Mouse (Mus musculus): ENCODE measurements around the gene Gm49373.
"Not testable (repeated sequence)": the region's sequence is repeated elsewhere in the genome, so short reads cannot be mapped to it uniquely, and the experiment has no call there.

Gene Gm49373

DNA sequence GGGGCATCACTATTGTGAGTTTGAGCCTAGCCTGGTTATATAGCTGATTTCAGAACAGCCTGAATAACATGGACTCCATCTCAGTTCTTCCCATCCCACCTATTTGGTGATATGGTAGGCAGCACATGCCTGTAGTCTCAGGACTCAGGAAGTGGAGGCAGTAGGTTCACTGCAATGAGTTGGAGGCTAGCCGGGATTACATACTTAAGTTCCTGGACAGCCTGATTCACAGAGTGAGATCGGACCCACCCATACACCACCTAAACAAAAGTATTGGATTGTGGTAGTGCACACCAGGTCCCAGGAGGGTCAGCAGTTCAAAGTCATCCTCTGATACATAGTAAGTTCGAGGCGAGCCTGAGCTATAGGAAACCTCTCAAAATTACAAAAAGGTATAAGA lies 255 bp downstream of the Gm49373 start:
- DNase-seq (ENCODE audit: low read depth, low spot score): no peak

DNA sequence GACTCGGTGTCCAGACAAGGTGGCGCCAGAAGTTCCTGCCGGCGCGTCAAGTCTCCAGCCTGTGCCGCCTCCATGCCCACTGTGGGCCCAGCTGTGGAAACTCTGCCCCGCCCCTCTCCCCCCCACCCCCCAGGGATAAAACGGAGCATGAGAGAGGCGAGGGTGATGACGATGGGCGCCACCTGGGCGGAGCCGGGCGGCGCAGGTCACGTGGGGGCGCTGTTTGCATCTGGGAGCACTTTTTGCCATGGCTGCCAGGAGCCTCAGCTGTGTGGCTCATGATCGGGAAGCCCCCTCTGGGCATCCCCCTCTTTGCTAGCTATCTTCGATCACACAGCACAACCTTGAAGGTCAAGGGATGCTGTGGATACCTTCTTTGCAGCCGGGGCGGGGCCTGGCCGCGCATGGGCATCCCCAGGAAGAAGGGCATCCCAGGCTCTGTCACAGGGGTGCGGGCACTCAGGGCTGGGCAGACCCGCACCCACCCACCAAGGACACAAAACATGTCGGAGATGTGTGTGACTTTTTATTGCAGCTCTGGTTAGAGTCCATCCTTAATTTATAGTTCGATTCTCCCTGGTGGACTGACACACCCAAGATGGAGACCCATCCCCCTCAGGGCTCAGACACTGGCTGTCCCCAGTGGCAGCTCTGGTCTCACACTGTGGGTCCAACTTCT lies 5.8 kb downstream of the Gm49373 start, which contains the start of gene Zglp1:
TSS of gene Zglp1 (minus strand) at position 88 of the 679 bp plus-strand sequence.
- no peak for DNase-seq (ENCODE audit: low read depth, low spot score)

DNA sequence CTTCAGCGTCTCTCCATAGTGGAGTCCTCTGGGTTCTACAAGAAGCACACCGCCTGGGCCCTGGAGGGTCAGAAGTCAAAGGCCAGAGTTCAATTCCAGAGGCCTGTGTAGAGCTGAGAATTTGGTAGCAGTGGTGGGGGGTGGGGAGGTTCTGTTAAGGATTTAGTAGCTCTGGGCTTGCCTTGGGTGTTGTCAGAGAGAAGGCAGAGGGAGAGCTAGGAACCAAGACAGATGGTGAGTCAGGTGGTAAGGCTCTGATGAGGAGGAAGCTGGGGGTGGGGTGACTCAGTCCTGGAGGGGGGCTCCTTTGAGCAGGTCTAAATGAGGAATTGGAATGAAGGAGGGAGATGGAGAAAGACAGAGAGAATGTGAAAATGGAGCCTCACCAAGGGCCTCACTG lies 10.0 kb downstream of the Gm49373 start:
- no peak for DNase-seq (ENCODE audit: low read depth, low spot score)

DNA sequence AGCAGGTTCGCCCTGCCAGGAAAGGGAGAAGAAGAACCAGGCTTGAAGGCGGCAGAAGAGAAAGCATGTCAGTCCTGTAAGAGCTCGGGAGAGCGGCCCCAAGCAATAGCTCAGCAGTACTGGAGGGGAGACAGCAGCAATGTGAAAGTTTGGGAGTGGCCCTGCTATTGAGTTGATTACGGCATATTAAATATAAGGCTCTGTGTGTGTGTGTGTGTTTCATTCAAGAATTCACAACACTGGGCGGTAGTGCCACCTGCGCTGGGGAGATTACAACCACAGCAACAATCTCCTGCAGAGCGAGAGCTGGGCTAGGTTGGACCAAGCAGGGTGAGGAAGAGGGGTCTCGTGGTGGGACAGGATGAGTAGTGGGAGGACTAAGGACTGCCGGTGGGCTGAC lies 21.3 kb downstream of the Gm49373 start:
- DNase-seq (ENCODE audit: low read depth, low spot score): no peak

DNA sequence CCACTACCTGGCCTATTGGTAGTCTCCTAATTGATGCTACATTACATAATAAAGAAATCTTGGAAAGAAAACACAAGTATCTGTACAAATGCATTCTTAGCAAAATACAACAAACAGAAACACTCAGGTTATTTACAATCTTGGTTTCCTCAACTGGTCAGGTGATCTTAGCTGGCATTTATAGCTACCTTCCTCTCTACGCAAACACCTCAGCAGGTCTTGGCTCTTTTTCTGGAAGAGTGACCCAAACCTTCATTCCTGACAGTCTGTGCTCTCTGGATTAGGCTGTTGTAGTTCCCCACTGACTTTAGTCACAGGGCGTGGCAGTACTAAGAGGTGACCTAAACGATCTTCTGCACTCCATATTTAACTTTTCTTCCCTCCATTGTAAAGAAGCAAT lies 27.7 kb downstream of the Gm49373 start:
- DNase-seq (ENCODE audit: low read depth, low spot score): no peak

DNA sequence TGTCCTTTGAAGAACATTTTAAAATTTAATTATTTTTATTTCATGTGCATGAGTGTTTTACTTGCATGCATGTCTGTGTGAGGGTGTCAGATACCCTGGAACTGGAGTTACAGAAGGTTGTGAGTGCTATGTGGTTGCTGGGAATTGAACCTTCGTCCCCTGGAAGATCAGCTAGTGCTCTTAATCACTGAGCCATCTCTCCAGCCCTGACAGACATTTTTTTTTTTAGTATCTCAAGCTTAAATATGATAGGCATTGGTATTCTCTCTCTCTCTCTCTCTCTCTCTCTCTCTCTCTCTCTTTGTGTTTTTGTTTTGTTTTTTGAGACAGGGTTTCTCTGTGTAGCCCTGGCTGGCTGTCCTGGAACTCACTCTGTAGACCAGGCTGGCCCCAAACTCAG lies 28.1 kb downstream of the Gm49373 start:
- not testable (repeated sequence) for DNase-seq (ENCODE audit: low read depth, low spot score)

DNA sequence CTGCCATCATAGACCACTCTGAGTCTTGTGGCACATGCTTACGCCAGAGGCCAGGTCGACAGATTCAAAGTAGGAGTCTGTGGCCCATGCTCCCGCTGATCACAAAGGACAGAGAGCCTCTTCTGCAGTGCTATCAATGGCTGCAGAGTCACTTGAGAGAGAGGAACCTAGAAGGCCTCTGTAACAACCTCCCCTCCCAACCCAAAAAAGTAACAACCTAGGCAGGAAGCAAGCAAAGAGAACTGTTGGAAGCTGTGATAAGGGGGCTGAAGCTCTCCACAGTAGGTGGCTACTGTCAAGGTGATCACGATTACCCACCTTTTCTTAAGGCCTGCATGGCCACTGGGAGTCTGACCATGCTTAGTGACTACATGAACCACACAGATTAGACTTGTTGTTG lies 29.3 kb downstream of the Gm49373 start:
- DNase-seq (ENCODE audit: low read depth, low spot score): no peak

DNA sequence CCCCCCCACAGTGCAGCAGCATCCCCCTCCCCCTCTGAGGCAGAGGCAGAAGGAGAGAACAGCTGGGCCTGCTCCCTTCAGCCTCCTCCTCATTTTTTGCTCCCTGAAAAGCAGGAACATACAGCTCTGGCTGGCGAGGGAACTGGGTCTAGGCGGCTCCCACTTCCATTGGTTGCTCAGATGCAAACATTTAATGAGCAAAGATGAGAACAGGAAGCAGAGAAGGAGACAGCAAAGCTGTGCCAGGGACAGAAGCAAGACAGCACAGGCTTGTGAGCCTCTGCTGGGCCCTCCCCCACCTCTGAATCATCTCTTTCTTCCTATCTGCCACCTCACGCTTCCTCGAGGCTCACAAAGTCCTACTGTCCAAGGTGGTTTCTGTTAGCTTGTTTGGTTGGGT lies 31.6 kb downstream of the Gm49373 start:
- no peak for DNase-seq (ENCODE audit: low read depth, low spot score)

DNA sequence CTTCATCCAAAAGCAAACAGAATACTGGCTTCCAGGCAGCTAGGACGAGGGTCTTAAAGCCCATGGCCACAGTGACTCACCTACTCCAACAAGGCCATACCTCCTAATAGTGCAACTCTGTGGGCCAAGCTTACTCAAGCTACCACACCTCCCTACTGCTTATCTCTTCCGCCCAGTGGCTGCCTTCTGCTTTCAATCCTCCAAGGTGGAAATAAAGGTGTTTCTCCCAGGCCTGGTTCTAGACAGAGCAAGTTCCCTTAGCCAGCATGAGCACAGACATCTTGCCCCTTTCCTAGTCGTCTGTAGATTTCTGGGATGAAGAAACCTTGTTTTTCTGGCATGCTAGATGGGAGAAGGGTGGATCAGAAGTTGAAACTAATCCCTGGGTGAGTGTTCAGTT lies 33.1 kb downstream of the Gm49373 start:
- no peak for DNase-seq (ENCODE audit: low read depth, low spot score)

DNA sequence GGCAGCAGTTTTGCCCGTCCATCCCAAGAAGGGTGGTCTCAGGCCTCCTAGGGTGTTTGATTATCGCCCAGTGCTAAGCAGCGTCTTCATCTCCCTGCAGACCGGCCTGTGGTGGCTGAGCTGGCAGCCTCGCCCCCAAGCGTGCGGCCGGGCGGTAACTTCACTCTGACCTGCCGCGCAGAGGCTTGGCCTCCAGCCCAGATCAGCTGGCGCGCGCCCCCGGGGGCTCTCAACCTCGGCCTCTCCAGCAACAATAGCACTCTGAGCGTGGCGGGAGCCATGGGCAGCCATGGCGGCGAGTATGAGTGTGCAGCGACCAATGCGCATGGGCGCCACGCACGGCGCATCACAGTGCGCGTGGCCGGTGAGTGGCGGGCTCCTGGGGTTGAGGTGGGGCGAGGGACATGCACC lies 35.4 kb downstream of the Gm49373 start:
- no peak for DNase-seq (ENCODE audit: low read depth, low spot score)

DNA sequence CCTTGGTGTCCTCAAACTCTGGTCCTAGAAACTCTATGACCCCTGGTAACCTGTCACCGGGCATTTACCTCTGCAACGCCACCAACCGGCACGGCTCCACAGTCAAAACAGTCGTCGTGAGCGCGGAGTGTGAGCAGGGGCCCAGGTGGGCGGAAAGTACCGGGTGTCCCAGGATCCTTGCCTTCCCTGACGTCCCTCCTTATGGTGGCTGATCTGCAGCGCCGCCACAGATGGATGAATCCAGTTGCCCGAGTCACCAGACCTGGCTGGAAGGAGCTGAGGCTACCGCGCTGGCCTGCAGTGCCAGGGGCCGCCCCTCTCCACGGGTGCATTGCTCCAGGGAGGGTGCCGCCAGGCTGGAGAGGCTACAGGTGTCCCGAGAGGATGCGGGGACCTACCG lies 36.2 kb downstream of the Gm49373 start:
- no peak for DNase-seq (ENCODE audit: low read depth, low spot score)

DNA sequence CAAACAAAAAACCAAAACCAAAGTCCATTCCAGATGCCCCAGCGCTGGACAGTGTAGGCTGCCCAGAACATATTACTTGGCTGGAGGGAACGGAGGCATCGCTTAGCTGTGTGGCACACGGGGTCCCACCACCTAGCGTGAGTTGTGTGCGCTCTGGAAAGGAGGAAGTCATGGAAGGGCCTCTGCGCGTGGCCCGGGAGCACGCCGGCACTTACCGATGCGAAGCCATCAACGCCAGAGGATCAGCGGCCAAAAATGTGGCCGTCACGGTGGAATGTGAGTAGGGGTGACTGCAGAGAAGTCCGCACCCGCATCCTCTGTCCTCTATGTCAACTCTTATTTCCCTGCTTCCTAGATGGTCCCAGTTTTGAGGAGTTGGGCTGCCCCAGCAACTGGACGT lies 36.7 kb downstream of the Gm49373 start:
- DNase-seq (ENCODE audit: low read depth, low spot score): no peak

DNA sequence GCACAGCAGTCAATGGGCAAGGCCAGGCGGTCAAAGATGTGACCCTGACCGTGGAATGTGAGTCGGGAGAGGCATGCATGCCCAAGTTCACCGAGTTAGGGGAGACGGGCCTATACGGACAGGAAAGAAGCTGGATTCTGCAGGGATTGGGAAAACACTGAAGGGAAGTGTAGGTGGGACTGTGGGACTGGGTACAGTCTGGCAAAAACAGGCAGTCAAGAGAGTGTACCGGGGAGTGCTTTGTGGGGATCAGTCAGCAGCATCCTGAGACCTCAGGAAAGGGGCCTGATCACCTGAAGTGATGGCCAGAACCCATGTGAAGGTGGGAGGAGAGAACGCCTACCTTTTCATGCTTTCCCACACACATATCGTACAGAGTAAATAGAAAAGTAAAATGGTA lies 37.3 kb downstream of the Gm49373 start:
- no peak for DNase-seq (ENCODE audit: low read depth, low spot score)

DNA sequence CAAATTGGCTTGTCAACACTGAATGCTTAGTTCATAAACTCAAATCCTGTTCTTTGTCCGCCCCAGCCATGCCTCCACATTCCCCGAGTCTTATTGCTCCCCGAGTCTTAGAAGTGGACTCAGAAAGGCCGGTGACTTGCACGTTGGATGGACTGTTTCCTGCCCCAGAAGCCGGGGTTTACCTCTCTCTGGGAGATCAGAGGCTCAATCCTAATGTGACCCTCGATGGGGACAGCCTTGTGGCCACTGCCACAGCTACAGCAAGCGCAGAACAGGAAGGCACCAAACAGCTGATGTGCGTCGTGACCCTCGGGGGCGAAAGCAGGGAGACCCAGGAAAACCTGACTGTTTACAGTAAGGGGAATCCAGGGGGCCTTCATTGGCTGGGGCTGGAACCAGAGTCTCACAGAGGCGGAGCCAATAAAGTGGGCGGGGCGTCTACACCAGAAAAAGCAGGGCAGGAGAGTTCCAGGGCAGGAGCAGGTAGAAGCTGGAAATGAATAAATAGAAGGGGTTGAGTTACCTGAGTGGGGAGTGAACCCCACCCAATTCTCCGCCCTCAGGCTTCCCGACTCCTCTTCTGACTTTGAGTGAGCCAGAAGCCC lies 38.3 kb downstream of the Gm49373 start:
- DNase-seq (ENCODE audit: low read depth, low spot score): no peak

DNA sequence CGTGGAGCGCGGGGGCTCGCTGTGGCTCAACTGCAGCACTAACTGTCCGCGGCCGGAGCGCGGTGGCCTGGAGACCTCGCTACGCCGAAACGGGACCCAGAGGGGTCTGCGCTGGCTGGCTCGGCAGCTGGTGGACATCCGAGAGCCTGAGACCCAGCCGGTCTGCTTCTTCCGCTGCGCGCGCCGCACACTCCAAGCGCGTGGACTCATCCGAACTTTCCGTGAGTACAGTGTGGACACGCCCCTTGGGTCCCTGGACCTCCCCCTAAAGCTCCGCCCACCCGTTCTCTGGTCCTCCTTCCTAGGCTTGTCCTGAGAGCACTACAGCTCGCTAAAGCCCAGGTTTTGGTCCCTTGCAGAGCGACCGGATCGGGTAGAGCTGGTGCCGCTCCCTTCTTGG lies 39.8 kb downstream of the Gm49373 start:
- peak; percentile 73 for DNase-seq (ENCODE audit: low read depth, low spot score)

DNA sequence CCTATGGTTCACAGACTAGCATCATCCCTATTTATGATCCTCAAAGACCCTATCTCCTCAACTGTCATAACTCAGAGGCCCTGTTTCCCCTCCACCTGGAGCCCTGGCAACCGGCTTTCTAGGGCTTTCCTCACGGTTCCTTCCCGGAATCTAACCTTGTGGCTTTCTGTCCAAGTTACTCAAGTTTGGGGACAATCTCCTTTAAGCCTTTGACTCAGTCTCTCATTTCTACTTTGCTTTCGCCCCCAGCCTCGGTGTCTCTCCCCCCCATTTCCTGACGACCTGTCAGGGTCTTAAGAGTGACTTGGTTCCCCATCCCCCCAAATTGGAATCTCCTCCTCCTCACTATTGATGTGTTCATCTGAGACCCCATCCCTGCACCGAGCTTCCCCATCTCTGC lies 40.4 kb downstream of the Gm49373 start:
- DNase-seq (ENCODE audit: low read depth, low spot score): no peak

DNA sequence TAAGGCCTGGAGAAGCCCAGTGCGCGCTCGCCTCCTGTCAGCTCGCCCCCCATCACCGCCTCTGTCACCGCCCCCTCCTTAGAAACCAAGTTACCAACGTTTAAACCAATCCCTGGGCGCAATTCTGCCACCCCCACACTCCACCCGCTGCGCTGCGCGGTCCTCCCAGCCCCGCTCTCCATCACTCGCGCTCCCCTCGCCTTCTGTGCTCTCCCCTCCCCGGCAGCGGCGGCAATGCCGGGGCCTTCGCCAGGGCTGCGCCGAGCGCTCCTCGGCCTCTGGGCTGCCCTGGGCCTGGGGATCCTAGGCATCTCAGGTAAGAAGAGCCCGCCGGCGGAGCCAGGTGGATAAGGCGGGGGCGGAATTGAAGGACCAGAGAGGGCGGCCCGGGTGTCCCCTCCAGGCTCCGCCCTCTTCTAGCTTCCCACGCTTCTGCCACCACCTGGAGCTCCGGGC lies 41.0 kb downstream of the Gm49373 start, which contains the start of gene Icam5:
TSS of gene Icam5 (plus strand) at position 178 of the 456 bp plus-strand sequence.
- DNase-seq (ENCODE audit: low read depth, low spot score): no peak

DNA sequence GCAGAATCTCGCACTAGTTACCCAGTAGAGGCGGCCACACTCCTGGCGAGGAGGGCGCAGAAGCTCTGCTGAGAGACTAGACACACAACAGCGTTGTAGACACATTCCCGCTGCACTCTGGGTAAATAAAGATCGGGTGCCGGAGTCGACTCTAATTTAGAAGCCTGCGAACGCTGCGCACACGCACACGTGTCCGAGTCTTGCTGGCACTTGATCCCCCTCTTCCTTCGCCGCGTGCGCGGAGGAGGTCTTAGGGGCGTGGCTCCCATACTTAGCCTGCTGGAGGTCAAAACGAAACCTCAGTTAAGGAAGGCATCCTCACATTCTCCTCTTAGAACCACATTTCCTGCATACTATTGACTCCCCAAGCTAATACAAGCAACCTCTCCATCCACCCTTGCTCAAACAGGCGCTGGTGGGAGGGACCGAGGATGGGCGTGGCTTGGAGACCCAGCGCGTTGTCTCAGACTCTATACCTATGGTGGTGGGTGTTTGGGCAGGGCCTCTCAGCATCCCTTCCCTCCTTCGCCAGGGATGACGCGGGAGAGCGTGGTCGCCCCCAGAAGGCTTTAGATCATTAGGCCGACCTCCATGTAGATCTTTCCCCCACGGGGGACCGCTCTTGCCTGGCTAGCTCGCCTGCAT lies 41.5 kb downstream of the Gm49373 start:
- DNase-seq (ENCODE audit: low read depth, low spot score): no peak

DNA sequence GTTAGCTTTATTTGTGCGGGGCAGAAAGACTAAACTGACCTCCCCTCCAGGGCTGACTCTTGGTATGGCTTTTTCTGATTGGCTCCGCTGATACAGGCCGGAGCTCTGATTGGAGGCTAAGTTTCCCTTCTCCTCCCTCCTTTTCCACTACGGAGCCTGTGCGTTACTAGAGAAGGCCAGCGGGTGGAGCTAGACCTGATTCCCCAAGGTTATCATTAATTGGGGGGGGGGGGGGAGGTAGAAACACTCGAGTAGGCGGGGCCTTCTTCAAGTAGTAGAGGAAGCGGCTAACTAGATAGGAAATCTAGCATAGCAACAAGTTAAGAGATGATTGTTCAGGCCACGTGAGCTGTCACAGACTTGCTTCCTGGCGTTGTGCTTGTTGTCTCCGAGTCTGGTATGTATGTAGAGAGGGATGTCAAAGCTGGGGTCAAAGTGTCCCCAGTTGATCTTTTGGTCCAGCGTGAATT lies 42.1 kb downstream of the Gm49373 start:
- peak; percentile 72 for DNase-seq (ENCODE audit: low read depth, low spot score)

DNA sequence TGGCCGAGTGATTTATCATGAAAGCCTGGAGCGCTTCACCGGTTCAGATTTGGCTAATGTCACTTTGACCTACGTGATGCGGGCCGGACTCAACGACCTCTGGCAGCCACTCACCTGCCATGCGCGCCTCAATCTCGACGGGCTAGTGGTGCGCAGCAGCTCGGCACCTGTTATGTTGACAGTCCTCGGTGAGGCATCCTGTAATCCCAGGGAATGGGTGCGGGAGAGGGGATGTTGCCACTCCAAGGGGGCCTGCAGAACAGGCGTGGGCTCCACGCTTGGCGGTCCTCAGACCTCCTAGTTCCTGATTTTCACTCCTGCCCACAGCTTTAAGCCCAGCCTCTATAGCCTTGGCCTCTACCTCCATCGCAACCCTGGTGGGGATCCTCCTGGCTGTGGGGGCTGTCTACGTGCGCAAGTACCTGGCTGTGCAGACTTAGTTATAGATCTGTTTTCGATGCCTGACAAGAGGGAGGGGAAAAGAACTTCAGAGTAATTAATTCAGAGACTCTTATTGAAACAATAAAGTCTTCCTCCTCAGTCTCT lies 42.8 kb downstream of the Gm49373 start:
- no peak for DNase-seq (ENCODE audit: low read depth, low spot score)

DNA sequence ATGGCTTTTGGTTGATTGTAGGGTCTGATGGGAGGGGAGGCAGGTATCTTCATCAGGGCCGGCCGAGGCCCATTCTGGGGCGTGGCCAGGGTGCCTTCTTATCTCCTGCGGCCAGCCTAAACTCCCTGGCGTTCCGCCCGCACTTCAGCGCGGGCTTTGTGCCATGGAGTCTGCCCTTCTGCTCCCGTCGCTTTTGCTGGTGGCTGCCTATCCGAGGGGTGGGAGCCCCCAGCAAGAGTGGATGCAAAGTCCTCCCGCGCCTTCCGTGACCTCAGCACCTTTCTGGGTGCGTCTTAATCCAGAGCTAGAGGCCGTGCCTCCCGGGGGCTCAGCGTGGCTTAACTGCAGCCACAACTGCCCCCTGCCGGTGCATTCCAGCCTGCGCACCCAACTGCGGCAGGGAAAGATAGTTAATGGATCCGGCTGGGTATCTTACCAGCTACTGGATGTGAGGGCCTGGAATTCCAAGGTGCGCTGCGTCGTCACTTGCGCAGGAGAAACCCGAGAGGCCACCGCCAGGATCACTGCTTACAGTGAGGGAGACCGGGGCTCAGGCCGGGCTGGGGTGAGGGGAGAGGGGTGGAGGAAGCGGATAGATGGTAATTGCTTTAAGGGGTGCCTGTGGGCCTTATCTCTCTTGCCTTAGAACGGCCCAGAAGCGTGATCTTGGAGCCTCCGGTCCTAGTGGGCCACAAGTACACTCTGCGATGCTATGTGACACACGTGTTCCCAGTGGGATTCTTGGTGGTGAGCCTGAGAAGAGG lies 43.4 kb downstream of the Gm49373 start, which contains the start of gene Icam4:
TSS of gene Icam4 (plus strand) at position 83 of the 764 bp plus-strand sequence.
- peak; percentile 61 for DNase-seq (ENCODE audit: low read depth, low spot score)
